Mouse (Mus musculus) kidney, adult 2 months (tissue): ENCODE results near the gene Isca2.

Experiments used
- CTCF ChIP-seq: fragments of 200-500 bp; conservative IDR thresholded peaks from 2 replicates; pipeline ENCODE4 v1.5.1; 2011; ENCODE audit warnings: low read depth, mild to moderate bottlenecking, control low read depth, low read length, moderate library complexity, mixed read lengths; ENCODE audit not compliant: insufficient read depth, insufficient read length
- POLR2A ChIP-seq: fragments of 200-500 bp; IDR thresholded peaks from one replicate; pipeline ENCODE4 v1.6.1; 2011; ENCODE audit warnings: low read depth, low read length, control low read depth

- TF ChIP-seq POLR2A: no peak
- TF ChIP-seq CTCF: no peak
Measured at GRCm38 (mm10) chr12:84809033-84809432, 36.0 kb downstream of the Isca2 start.
